Mouse (Mus musculus): Measurements from ENCODE around the gene Rasal1. TPM values are rescaled to one million over a fixed set of nuclear protein-coding genes. Genes with fewer than 3 reads are reported as not detected.

Gene Rasal1
- polyA plus RNA-seq, 1 experiment from 2014 or later, result not detected

GRCm38 (mm10) chr5:120643365-120644085 lies 5.1 kb upstream of the Rasal1 start:
- no peak overlapping the region for H3K4me3 ChIP-seq (ENCODE audit: low read depth, low read length)
- DNase-seq (ENCODE audit: low spot score) (no peak), ATAC-seq (ENCODE audit: low FRiP score) (no peak)
- no peak overlapping the region for H3K9ac ChIP-seq (ENCODE audit: low read depth, low read length)
- no peak overlapping the region for H3K27ac ChIP-seq (ENCODE audit: low read depth, low read length)
- 83% methylated on average over 14 of the region's 14 CpGs for WGBS
- H3K4me2 ChIP-seq (replicated peaks; ENCODE audit: low read depth, low read length), result no peak overlapping the region
- H3K36me3 ChIP-seq (ENCODE audit: control insufficient read depth, insufficient read depth, low read length), result no peaks in the 10 kb centered on the region
- H3K27me3 ChIP-seq (ENCODE audit: control insufficient read depth, insufficient read depth, low read length), result peaks cover 9% of the 10 kb centered on the region
- H3K4me1 ChIP-seq (replicated peaks; ENCODE audit: control insufficient read depth, insufficient read depth, low read length), result no peaks in the 10 kb centered on the region
- H3K9me3 ChIP-seq (ENCODE audit: control insufficient read depth, low read length), result no peaks in the 10 kb centered on the region

GRCm38 (mm10) chr5:120644227-120644626 lies 4.4 kb upstream of the Rasal1 start:
- H3K9me3 ChIP-seq (ENCODE audit: control insufficient read depth, low read length), result no peaks in the 10 kb centered on the region
- H3K4me2 ChIP-seq (replicated peaks; ENCODE audit: low read depth, low read length), result no peak overlapping the region
- no peak for DNase-seq (ENCODE audit: low spot score)
- WGBS, result 91% methylated on average over 3 of the region's 3 CpGs
- H3K4me3 ChIP-seq (ENCODE audit: low read depth, low read length), result no peak overlapping the region
- ATAC-seq (ENCODE audit: low FRiP score), result no peak
- H3K4me1 ChIP-seq (replicated peaks; ENCODE audit: control insufficient read depth, insufficient read depth, low read length), result peaks cover 2% of the 10 kb centered on the region; the same call in 1 of the 2 replicates
- H3K27me3 ChIP-seq (ENCODE audit: control insufficient read depth, insufficient read depth, low read length), result peaks cover 16% of the 10 kb centered on the region
- H3K36me3 ChIP-seq (ENCODE audit: control insufficient read depth, insufficient read depth, low read length), result no peaks in the 10 kb centered on the region
- H3K27ac ChIP-seq (ENCODE audit: low read depth, low read length), result no peak overlapping the region
- H3K9ac ChIP-seq (ENCODE audit: low read depth, low read length), result no peak overlapping the region

- DNase-seq (ENCODE audit: low spot score) (no peak), ATAC-seq (ENCODE audit: low FRiP score) (no peak)
- Histone ChIP-seq H3K27me3 (ENCODE audit: control insufficient read depth, insufficient read depth, low read length) (peaks cover 31% of the 10 kb centered on the region), H3K27ac (ENCODE audit: low read depth, low read length) (no peak overlapping the region), H3K36me3 (ENCODE audit: control insufficient read depth, insufficient read depth, low read length) (no peaks in the 10 kb centered on the region), H3K4me2 (replicated peaks; ENCODE audit: low read depth, low read length) (no peak overlapping the region), H3K4me3 (ENCODE audit: low read depth, low read length) (no peak overlapping the region), H3K9ac (ENCODE audit: low read depth, low read length) (no peak overlapping the region), H3K4me1 (replicated peaks; ENCODE audit: control insufficient read depth, insufficient read depth, low read length) (peaks cover 2% of the 10 kb centered on the region; the same call in 1 of the 2 replicates), H3K9me3 (ENCODE audit: control insufficient read depth, low read length) (no peaks in the 10 kb centered on the region)
- WGBS, result 71% methylated on average over 6 of the region's 6 CpGs
Measured at GRCm38 (mm10) chr5:120645851-120646250, 2.8 kb upstream of the Rasal1 start.

- Histone ChIP-seq H3K27me3 (ENCODE audit: control insufficient read depth, insufficient read depth, low read length) (peaks cover 31% of the 10 kb centered on the region), H3K4me1 (replicated peaks; ENCODE audit: control insufficient read depth, insufficient read depth, low read length) (peaks cover 2% of the 10 kb centered on the region; the same call in 1 of the 2 replicates), H3K4me3 (ENCODE audit: low read depth, low read length) (no peak overlapping the region), H3K4me2 (replicated peaks; ENCODE audit: low read depth, low read length) (no peak overlapping the region), H3K9me3 (ENCODE audit: control insufficient read depth, low read length) (no peaks in the 10 kb centered on the region), H3K9ac (ENCODE audit: low read depth, low read length) (no peak overlapping the region), H3K27ac (ENCODE audit: low read depth, low read length) (no peak overlapping the region), H3K36me3 (ENCODE audit: control insufficient read depth, insufficient read depth, low read length) (no peaks in the 10 kb centered on the region)
- ATAC-seq (ENCODE audit: low FRiP score), result no peak
- DNase-seq (ENCODE audit: low spot score), result no peak
- WGBS, result 82% methylated on average over 3 of the region's 4 CpGs
Measured at GRCm38 (mm10) chr5:120647361-120647760, 1.3 kb upstream of the Rasal1 start.

GRCm38 (mm10) chr5:120647814-120648491 lies 659 bp upstream of the Rasal1 start:
- Histone ChIP-seq H3K4me2 (replicated peaks; ENCODE audit: low read depth, low read length) (no peak overlapping the region), H3K4me1 (replicated peaks; ENCODE audit: control insufficient read depth, insufficient read depth, low read length) (peaks cover 2% of the 10 kb centered on the region; the same call in 1 of the 2 replicates), H3K36me3 (ENCODE audit: control insufficient read depth, insufficient read depth, low read length) (no peaks in the 10 kb centered on the region), H3K9ac (ENCODE audit: low read depth, low read length) (no peak overlapping the region), H3K27ac (ENCODE audit: low read depth, low read length) (no peak overlapping the region), H3K4me3 (ENCODE audit: low read depth, low read length) (no peak overlapping the region), H3K9me3 (ENCODE audit: control insufficient read depth, low read length) (no peaks in the 10 kb centered on the region), H3K27me3 (ENCODE audit: control insufficient read depth, insufficient read depth, low read length) (peaks cover 31% of the 10 kb centered on the region)
- DNase-seq (ENCODE audit: low spot score) (no peak), ATAC-seq (ENCODE audit: low FRiP score) (no peak)
- 42% methylated on average over 12 of the region's 12 CpGs for WGBS

- H3K4me1 ChIP-seq (replicated peaks; ENCODE audit: control insufficient read depth, insufficient read depth, low read length), result peaks cover 2% of the 10 kb centered on the region; the same call in 1 of the 2 replicates
- H3K9me3 ChIP-seq (ENCODE audit: control insufficient read depth, low read length), result no peaks in the 10 kb centered on the region
- ATAC-seq (ENCODE audit: low FRiP score), result 0 out of 2 replicates have a peak, but pooled peaks have one; percentile 12
- H3K27me3 ChIP-seq (ENCODE audit: control insufficient read depth, insufficient read depth, low read length), result peaks cover 31% of the 10 kb centered on the region
- no peak overlapping the region for H3K27ac ChIP-seq (ENCODE audit: low read depth, low read length)
- peak overlapping the region; percentile 28 for H3K4me2 ChIP-seq (replicated peaks; ENCODE audit: low read depth, low read length)
- peak overlapping the region; percentile 13 for H3K4me3 ChIP-seq (ENCODE audit: low read depth, low read length)
- WGBS, result 5% methylated on average over 21 of the region's 21 CpGs
- no peak overlapping the region for H3K9ac ChIP-seq (ENCODE audit: low read depth, low read length)
- DNase-seq (ENCODE audit: low spot score), result no peak
- H3K36me3 ChIP-seq (ENCODE audit: control insufficient read depth, insufficient read depth, low read length), result no peaks in the 10 kb centered on the region
Measured at GRCm38 (mm10) chr5:120649374-120649933, 842 bp downstream of the Rasal1 start.

GRCm38 (mm10) chr5:120649938-120650337 lies 1.3 kb downstream of the Rasal1 start:
- H3K36me3 ChIP-seq (ENCODE audit: control insufficient read depth, insufficient read depth, low read length), result no peaks in the 10 kb centered on the region
- no peak overlapping the region for H3K9ac ChIP-seq (ENCODE audit: low read depth, low read length)
- H3K4me1 ChIP-seq (replicated peaks; ENCODE audit: control insufficient read depth, insufficient read depth, low read length), result peaks cover 2% of the 10 kb centered on the region; the same call in 1 of the 2 replicates
- ATAC-seq (ENCODE audit: low FRiP score), result no peak
- no peak overlapping the region for H3K27ac ChIP-seq (ENCODE audit: low read depth, low read length)
- H3K27me3 ChIP-seq (ENCODE audit: control insufficient read depth, insufficient read depth, low read length), result peaks cover 31% of the 10 kb centered on the region
- WGBS, result 21% methylated on average over 13 of the region's 13 CpGs
- H3K4me2 ChIP-seq (replicated peaks; ENCODE audit: low read depth, low read length), result no peak overlapping the region
- no peaks in the 10 kb centered on the region for H3K9me3 ChIP-seq (ENCODE audit: control insufficient read depth, low read length)
- no peak for DNase-seq (ENCODE audit: low spot score)
- H3K4me3 ChIP-seq (ENCODE audit: low read depth, low read length), result no peak overlapping the region

GRCm38 (mm10) chr5:120651230-120651629 lies 2.6 kb downstream of the Rasal1 start:
- no peak overlapping the region for H3K9ac ChIP-seq (ENCODE audit: low read depth, low read length)
- DNase-seq (ENCODE audit: low spot score) (no peak), ATAC-seq (ENCODE audit: low FRiP score) (no peak)
- peaks cover 2% of the 10 kb centered on the region; the same call in 1 of the 2 replicates for H3K4me1 ChIP-seq (replicated peaks; ENCODE audit: control insufficient read depth, insufficient read depth, low read length)
- H3K9me3 ChIP-seq (ENCODE audit: control insufficient read depth, low read length), result no peaks in the 10 kb centered on the region
- H3K4me3 ChIP-seq (ENCODE audit: low read depth, low read length), result no peak overlapping the region
- H3K27ac ChIP-seq (ENCODE audit: low read depth, low read length), result no peak overlapping the region
- WGBS, result 72% methylated on average over 5 of the region's 5 CpGs
- peaks cover 31% of the 10 kb centered on the region for H3K27me3 ChIP-seq (ENCODE audit: control insufficient read depth, insufficient read depth, low read length)
- H3K4me2 ChIP-seq (replicated peaks; ENCODE audit: low read depth, low read length), result no peak overlapping the region
- H3K36me3 ChIP-seq (ENCODE audit: control insufficient read depth, insufficient read depth, low read length), result no peaks in the 10 kb centered on the region
